Mouse (Mus musculus) liver, embryonic 14.5 days (tissue): Measurements from ENCODE around the gene Cotl1. TPM values are rescaled to one million over a fixed set of nuclear protein-coding genes. Genes with fewer than 3 reads are reported as not detected.

Experiments
- ATAC-seq: fragments of 200-750 bp; cut with Nextera tagmentation; 2 replicates; pipeline ENCODE4 v1.8.0; 2017; ENCODE audit warnings: moderate number of reproducible peaks, mild to moderate bottlenecking, moderate library complexity; ENCODE audit not compliant: insufficient read depth
- DNase-seq, 3 experiments: peaks; one replicate each; pipeline ENCODE4 v3.0.0-alpha.2; 2012 to 2013; ENCODE audit warnings: low read depth in 3 of 3, low spot score in 3 of 3
- H3K27ac ChIP-seq: fragments of 300-500 bp; sonication (generic); 2 replicates; pipeline ENCODE4 v1.5.1; 2014; ENCODE audit warnings: moderate library complexity, mild to moderate bottlenecking, control low read depth, inconsistent platforms
- H3K27me3 ChIP-seq: fragments of 300-500 bp; sonication (generic); 2 replicates; pipeline ENCODE4 v1.6.1; 2014; ENCODE audit warnings: mild to moderate bottlenecking, low read length, moderate library complexity; ENCODE audit not compliant: control insufficient read depth, insufficient read depth
- H3K36me3 ChIP-seq: fragments of 300-500 bp; sonication (generic); replicated peaks from 2 replicates; pipeline ENCODE4 v1.6.1; 2014; ENCODE audit warnings: low read depth; ENCODE audit not compliant: control insufficient read depth, insufficient read depth
- H3K4me1 ChIP-seq, 2 experiments: fragments of 200-500 bp in 1 of 2; fragments of 300-500 bp in 1 of 2; sonication (generic) in 1 of 2; replicated peaks; 2 replicates each; pipeline ENCODE4 v1.6.1; 2012 to 2014; ENCODE audit warnings: antibody characterized with exemption in 1 of 2, inconsistent platforms in 1 of 2, low read length in 1 of 2; ENCODE audit not compliant: control insufficient read depth in 2 of 2, insufficient read depth in 2 of 2
- H3K4me2 ChIP-seq: fragments of 300-500 bp; sonication (generic); 2 replicates; pipeline ENCODE4 v1.6.1; 2014; ENCODE audit warnings: low read depth, mild to moderate bottlenecking, control low read depth, moderate library complexity
- H3K4me3 ChIP-seq, 2 experiments: fragments of 200-500 bp in 1 of 2; fragments of 300-500 bp in 1 of 2; sonication (generic) in 1 of 2; 2 replicates each; pipeline ENCODE4 v1.5.1; 2012 to 2014; ENCODE audit warnings: low read depth in 2 of 2, low read length in 2 of 2, mild to moderate bottlenecking in 2 of 2, control low read depth in 1 of 2, inconsistent platforms in 1 of 2, moderate library complexity in 1 of 2; ENCODE audit not compliant: insufficient read depth in 1 of 2
- H3K9ac ChIP-seq: fragments of 300-500 bp; sonication (generic); replicated peaks from 2 replicates; pipeline ENCODE4 v1.6.1; 2014; ENCODE audit warnings: mild to moderate bottlenecking, control low read depth, moderate library complexity
- H3K9me3 ChIP-seq: fragments of 300-500 bp; sonication (generic); 2 replicates; pipeline ENCODE4 v1.6.1; 2016; ENCODE audit warnings: low read length, mixed read lengths; ENCODE audit not compliant: control insufficient read depth
- CTCF ChIP-seq: IDR thresholded peaks from 2 replicates; pipeline ENCODE4 v1.5.1; 2016; ENCODE audit warnings: antibody characterized with exemption, low read depth, control low read depth
- EP300 ChIP-seq: IDR thresholded peaks from 2 replicates; pipeline ENCODE4 v1.6.1; 2016; ENCODE audit warnings: antibody characterized with exemption, low read depth
- WGBS: fragments of 180-500 bp; shearing (Covaris S2); extraction: QIAGEN DNeasy Blood & Tissue Kit; methylation state at CpG from one replicate; pipeline ENCODE4 v1.1.7; 2014; ENCODE audit not compliant: insufficient replicate concordance; 5-methylcytosine and 5-hydroxymethylcytosine counted together
- polyA plus RNA-seq, 2 experiments: library from polyadenylated mRNA; depleted of rRNA in 1 of 2; stranded (reverse) in 1 of 2; unstranded in 1 of 2; fragments of >200 nt; fragmentation: Nextera tagmentation in 1 of 2; extraction: Ambion mirVana in 1 of 2; gene quantifications; 2 replicates each; pipeline versions ENCODE4 v1.2.1 to v1.2.3; 2012 to 2014

Cotl1 gene
- polyA plus RNA-seq, 2 experiments, result 59.6 to 77.7 TPM

GRCm38 (mm10) chr8:119780402-119781049, 59.8 kb downstream of the Cotl1 start:
- Histone ChIP-seq H3K4me2 (no peak overlapping the region), H3K36me3 (no peaks in the 10 kb centered on the region), H3K27me3 (no peaks in the 10 kb centered on the region), H3K4me1 (peaks cover 0 to 9% of the 10 kb centered on the region in 2 experiments; a peak in 3 of 4 replicates), H3K27ac (no peak overlapping the region), H3K4me3 (no peak overlapping the region), H3K9me3 (no peaks in the 10 kb centered on the region), H3K9ac (no peak overlapping the region)
- TF ChIP-seq EP300 (no peak), CTCF (no peak)
- DNase-seq, result no peak
- WGBS, result 58% methylated on average over 9 of the region's 9 CpGs
- no peak for ATAC-seq

DNA sequence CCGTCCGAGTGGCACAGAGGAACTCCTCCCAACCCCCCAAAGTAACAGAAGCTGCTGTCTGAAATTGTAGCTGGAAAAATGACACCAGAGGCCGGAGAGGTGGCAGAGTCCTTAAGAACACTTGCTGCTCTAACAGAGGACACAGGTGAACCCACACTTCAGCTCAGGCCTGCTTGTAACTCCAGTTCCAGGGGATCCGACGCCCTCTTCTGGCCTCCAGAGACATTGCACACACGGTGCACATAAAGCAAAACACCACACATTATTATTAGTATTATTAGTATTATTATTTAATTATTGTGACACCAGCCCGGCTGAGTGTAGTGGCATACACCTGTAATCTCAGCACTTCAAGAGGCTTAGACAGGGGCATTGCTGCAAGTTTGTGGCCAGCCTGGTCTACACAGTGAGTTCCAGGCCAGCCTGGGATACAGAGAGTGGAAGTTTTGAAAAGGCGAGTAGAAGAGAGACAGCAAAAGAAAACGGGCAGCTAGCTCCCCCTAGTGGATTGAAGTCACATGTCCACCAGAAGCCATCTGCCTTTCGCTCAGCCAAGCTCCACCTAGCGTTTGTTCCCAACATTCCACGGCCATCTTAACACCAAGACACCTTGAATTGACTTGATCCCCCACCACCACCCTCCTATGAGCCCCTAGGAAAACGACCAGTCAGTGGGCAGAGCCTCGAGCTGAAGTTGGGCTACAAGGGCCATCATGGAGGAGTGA, 61.2 kb downstream of the Cotl1 start:
- DNase-seq (peak; percentile 70 to 74 (median 70)), ATAC-seq (no peak)
- WGBS, result 20% methylated on average over 14 of the region's 14 CpGs
- Histone ChIP-seq H3K27me3 (no peaks in the 10 kb centered on the region), H3K9me3 (no peaks in the 10 kb centered on the region), H3K4me1 (peaks cover 0 to 9% of the 10 kb centered on the region in 2 experiments; a peak in 3 of 4 replicates), H3K27ac (no peak overlapping the region), H3K4me3 (peak overlapping the region in 1 of 2 experiments; percentile 64; a peak in 1 of 4 replicates), H3K9ac (no peak overlapping the region), H3K4me2 (peak overlapping the region; percentile 81), H3K36me3 (no peaks in the 10 kb centered on the region)
- peak; percentile 98 for TF ChIP-seq CTCF
- no peak for TF ChIP-seq EP300

DNA sequence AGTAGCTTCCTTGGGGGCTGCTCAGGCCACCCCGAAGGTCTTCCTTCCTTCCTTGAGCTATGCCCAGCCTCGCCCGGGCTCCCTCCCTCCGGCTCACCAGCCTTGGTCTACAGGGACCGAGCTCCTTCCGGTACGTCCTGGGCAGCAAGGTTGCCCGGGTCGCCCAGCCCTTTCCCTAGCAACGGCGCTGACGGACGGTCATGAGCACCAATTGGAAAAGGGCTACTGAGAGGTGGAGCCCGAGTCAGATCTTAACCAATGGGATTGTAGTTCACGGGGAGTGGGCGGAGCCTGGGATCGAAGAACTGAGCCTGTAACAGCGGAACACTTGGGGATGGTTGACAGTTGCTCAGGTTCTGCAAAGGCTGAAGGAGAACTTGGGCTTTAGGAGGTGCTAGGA, 62.1 kb downstream of the Cotl1 start, which contains the start of gene Tldc1:
Gene Tldc1, minus strand, starts transcription at position 154 of the 400 bp plus-strand sequence.
- Histone ChIP-seq H3K4me2 (peak within 1 kb of the TSS; percentile 81), H3K27ac (no peak within 1 kb of the TSS), H3K36me3 (no peaks in the 10 kb centered on the region), H3K4me1 (peaks cover 0 to 9% of the 10 kb centered on the region in 2 experiments; a peak in 3 of 4 replicates), H3K4me3 (peak within 1 kb of the TSS; percentile 64 to 73), H3K9ac (peak within 1 kb of the TSS; percentile 76), H3K27me3 (no peaks in the 10 kb centered on the region), H3K9me3 (no peaks in the 10 kb centered on the region)
- TF ChIP-seq EP300 (no peak), CTCF (no peak)
- ATAC-seq (peak; percentile 97), DNase-seq (peak; percentile 95 to 98 (median 97))
- 0% methylated on average over 18 of the region's 18 CpGs for WGBS

- Histone ChIP-seq H3K27me3 (no peaks in the 10 kb centered on the region), H3K9ac (peak overlapping the region; percentile 76), H3K4me2 (peak overlapping the region; percentile 81), H3K27ac (no peak overlapping the region), H3K4me3 (peak overlapping the region; percentile 64 to 73), H3K36me3 (no peaks in the 10 kb centered on the region), H3K9me3 (no peaks in the 10 kb centered on the region), H3K4me1 (peaks cover 0 to 9% of the 10 kb centered on the region in 2 experiments; a peak in 3 of 4 replicates)
- ATAC-seq (peak; percentile 31), DNase-seq (no peak)
- 31% methylated on average over 7 of the region's 7 CpGs for WGBS
- no peak for TF ChIP-seq CTCF
- no peak for TF ChIP-seq EP300
Observed at GRCm38 (mm10) chr8:119777765-119778164, 62.6 kb downstream of the Cotl1 start.

- Histone ChIP-seq H3K4me1 (peaks cover 0 to 9% of the 10 kb centered on the region in 2 experiments; a peak in 3 of 4 replicates), H3K27ac (no peak overlapping the region), H3K27me3 (no peaks in the 10 kb centered on the region), H3K4me2 (no peak overlapping the region), H3K9me3 (no peaks in the 10 kb centered on the region), H3K4me3 (no peak overlapping the region), H3K36me3 (no peaks in the 10 kb centered on the region), H3K9ac (no peak overlapping the region)
- ATAC-seq (no peak), DNase-seq (no peak)
- 67% methylated on average over 7 of the region's 7 CpGs for WGBS
- TF ChIP-seq EP300 (no peak), CTCF (no peak)
Observed at GRCm38 (mm10) chr8:119776668-119777245, 63.6 kb downstream of the Cotl1 start.
